Mouse (Mus musculus): ENCODE data around the gene Vip.

DNA sequence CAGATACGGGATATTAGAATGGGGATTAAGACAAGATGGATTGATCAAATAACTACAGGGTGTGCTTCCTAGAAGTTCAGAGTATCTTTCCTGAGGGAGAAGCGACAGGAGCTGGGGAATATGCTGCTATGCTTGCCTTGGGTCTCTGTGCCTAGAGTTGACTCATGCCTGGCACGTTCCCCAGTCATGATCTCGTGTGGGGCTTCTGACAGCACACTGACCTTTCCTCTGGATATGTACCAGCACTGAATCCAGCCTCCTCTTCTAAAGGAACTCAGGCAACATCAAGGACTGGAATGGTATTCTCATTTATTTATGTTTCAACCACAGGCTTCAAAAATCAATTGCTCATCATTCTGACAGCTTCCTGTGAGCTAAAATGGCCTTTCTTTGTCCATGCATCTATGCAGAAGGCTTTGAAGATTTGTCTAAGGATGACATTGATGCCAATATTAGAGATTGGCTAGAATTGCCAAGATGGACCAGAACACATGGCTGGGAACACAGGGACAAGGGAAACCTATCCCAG lies 5.3 kb upstream of the Vip start:
- TF ChIP-seq CTCF (conservative IDR thresholded peaks at IDR 0.05; ENCODE audit: insufficient read depth, insufficient read length, low read depth, low read length) (no peak), POLR2A (IDR thresholded peaks at IDR 0.05; ENCODE audit: low read depth, low read length) (no peak)

Data from kidney, adult 2 months (tissue).